Mouse (Mus musculus) cerebral cortex, adult 2 months (tissue): ENCODE results near the gene Eva1a.

Source experiments
- WGBS: fragments of 180-500 bp; shearing (Covaris S2); methylation state at CpG from one replicate; pipeline ENCODE4 v1.1.7; 2018; 5-methylcytosine and 5-hydroxymethylcytosine counted together

Gene Eva1a

GRCm38 (mm10) chr6:82040834-82041487 lies at the start of gene Eva1a:
Eva1a (plus strand) TSS chr6:82041043.
- WGBS, result 22% methylated on average over 11 of the region's 11 CpGs

GRCm38 (mm10) chr6:82012392-82012791 lies 28.5 kb upstream of the Eva1a start:
- WGBS, result 75% methylated on average over 1 of the region's 1 CpGs

GRCm38 (mm10) chr6:82021074-82021473 lies 19.8 kb upstream of the Eva1a start:
- WGBS, result 87% methylated on average over 5 of the region's 5 CpGs

GRCm38 (mm10) chr6:82021494-82021893 lies 19.3 kb upstream of the Eva1a start:
- 92% methylated on average over 5 of the region's 5 CpGs for WGBS

GRCm38 (mm10) chr6:82029611-82030510 lies 11.0 kb upstream of the Eva1a start:
- 66% methylated on average over 19 of the region's 19 CpGs for WGBS

GRCm38 (mm10) chr6:82030511-82030884 lies 10.3 kb upstream of the Eva1a start:
- 86% methylated on average over 8 of the region's 8 CpGs for WGBS

GRCm38 (mm10) chr6:82037211-82037610 lies 3.6 kb upstream of the Eva1a start:
- WGBS, result 85% methylated on average over 7 of the region's 7 CpGs

- 89% methylated on average over 6 of the region's 6 CpGs for WGBS
These were observed 1.6 kb upstream of the Eva1a start for GRCm38 (mm10) chr6:82039193-82039592.

GRCm38 (mm10) chr6:82039968-82040367 lies 875 bp upstream of the Eva1a start:
- whole genome bisulfite sequencing, result 82% methylated on average over 7 of the region's 7 CpGs

GRCm38 (mm10) chr6:82041488-82042295 lies 849 bp downstream of the Eva1a start:
- 1% methylated on average over 47 of the region's 50 CpGs for WGBS

- WGBS, result under 1% methylated on average over 35 of the region's 35 CpGs
These were observed 1.7 kb downstream of the Eva1a start for GRCm38 (mm10) chr6:82042296-82043125.

- WGBS, result 79% methylated on average over 4 of the region's 4 CpGs
These were observed 2.8 kb downstream of the Eva1a start for GRCm38 (mm10) chr6:82043634-82044033.

- WGBS, result 86% methylated on average over 4 of the region's 4 CpGs
These were observed 3.7 kb downstream of the Eva1a start for GRCm38 (mm10) chr6:82044509-82044908.

GRCm38 (mm10) chr6:82047977-82048376 lies 7.1 kb downstream of the Eva1a start:
- WGBS, result 78% methylated on average over 6 of the region's 6 CpGs

GRCm38 (mm10) chr6:82050201-82050600 lies 9.4 kb downstream of the Eva1a start:
- 73% methylated on average over 9 of the region's 9 CpGs for WGBS

GRCm38 (mm10) chr6:82051569-82051968 lies 10.7 kb downstream of the Eva1a start:
- 77% methylated on average over 8 of the region's 8 CpGs for WGBS

- WGBS, result 86% methylated on average over 6 of the region's 6 CpGs
These were observed 11.3 kb downstream of the Eva1a start for GRCm38 (mm10) chr6:82052047-82052725.

- 77% methylated on average over 2 of the region's 2 CpGs for WGBS
These were observed 11.9 kb downstream of the Eva1a start for GRCm38 (mm10) chr6:82052726-82053118.

- WGBS, result 82% methylated on average over 7 of the region's 7 CpGs
These were observed 14.0 kb downstream of the Eva1a start for GRCm38 (mm10) chr6:82054854-82055253.

GRCm38 (mm10) chr6:82059896-82060295 lies 19.1 kb downstream of the Eva1a start:
- 65% methylated on average over 7 of the region's 7 CpGs for WGBS

- WGBS, result 88% methylated on average over 5 of the region's 5 CpGs
These were observed 24.4 kb downstream of the Eva1a start for GRCm38 (mm10) chr6:82065230-82065629.
